10 mouse cellular contexts compared by ENCODE assay signal in the genomic region with DNA sequence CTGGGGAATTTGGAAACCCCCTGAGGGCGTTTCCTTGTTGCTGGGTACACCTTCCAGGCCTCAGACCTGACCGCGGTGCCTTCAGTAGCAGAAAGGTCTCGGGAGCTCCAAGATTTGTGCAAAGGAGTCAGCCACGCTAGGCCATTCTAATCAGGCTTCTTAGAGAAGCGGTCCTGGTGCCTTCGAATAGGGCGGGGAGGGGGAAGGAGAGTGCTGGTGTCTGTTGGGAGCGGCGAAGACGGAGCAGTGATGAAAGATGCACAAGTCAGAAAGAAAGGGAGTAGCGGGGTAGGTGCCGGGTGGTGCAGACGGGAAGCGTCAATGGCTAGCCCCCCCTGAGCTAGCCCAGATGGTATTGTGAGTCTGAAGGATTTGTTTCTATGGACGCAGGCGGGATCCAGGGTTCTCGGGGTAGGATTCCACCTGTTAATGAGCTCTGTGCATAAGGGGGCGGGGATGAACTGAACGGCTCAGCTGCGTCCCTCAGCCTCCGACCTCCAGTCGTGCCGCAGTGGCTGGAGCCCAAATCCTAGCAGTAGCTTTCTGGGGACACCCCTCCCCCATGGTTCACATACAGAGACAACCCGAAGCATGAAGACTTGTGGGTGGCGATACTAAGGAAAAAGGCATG. TPM values are rescaled to one million over a fixed set of nuclear protein-coding genes. Genes with fewer than 3 reads are reported as not detected.
DNase-seq lines count a peak whose midpoint lies in the region; ATAC-seq lines count a peak whose summit lies in the region.
"Had no signal": no experiment of that assay in that cellular context is flagged by ENCODE, and none has a peak within 500 bp of the region (broad histone marks: within the 10 kb centered on the region; RNA-seq: fewer than 3 reads in every experiment).

No protein-coding gene starts in this region.

- peak; percentile 2 to 3 for DNase-seq in kidney, postnatal 4 days
- no peak for DNase-seq in kidney, postnatal 25 days
- peak; percentile 49 for DNase-seq in limb, embryonic 10.5 days (ENCODE audit: low spot score)
- DNase-seq in retina, postnatal 1 day, result peak; percentile 77
- DNase-seq in adrenal gland, postnatal 14 days, result no peak
- no peak for DNase-seq in gastrocnemius, postnatal 25 days
- no peak for DNase-seq in urinary bladder, postnatal 10 days (ENCODE audit: low spot score)
- DNase-seq: heart, adult 18-20 months had no signal

- no peaks in the 10 kb centered on the region for H3K9me3 ChIP-seq in embryonic facial prominence, embryonic 13.5 days
- H3K9me3 ChIP-seq in limb, embryonic 10.5 days (replicated peaks), result no peaks in the 10 kb centered on the region

- H3K9ac ChIP-seq in embryonic facial prominence, embryonic 13.5 days, result no peak overlapping the region

- H3K36me3 ChIP-seq in embryonic facial prominence, embryonic 13.5 days, result no peaks in the 10 kb centered on the region
- no peaks in the 10 kb centered on the region for H3K36me3 ChIP-seq in limb, embryonic 10.5 days

- H3K4me3 ChIP-seq in embryonic facial prominence, embryonic 13.5 days, result no peak overlapping the region; the same call in 1 of the 2 replicates
- H3K4me3 ChIP-seq in limb, embryonic 10.5 days, result no peak overlapping the region

- under 1% methylated on average over 26 of the region's 26 CpGs for WGBS in embryonic facial prominence, embryonic 13.5 days
- 1% methylated on average over 26 of the region's 26 CpGs for WGBS in limb, embryonic 10.5 days

- no peak overlapping the region for H3K27ac ChIP-seq in embryonic facial prominence, embryonic 13.5 days
- no peak overlapping the region for H3K27ac ChIP-seq in limb, embryonic 10.5 days

- peaks cover 87% of the 10 kb centered on the region for H3K27me3 ChIP-seq in embryonic facial prominence, embryonic 13.5 days
- H3K27me3 ChIP-seq in limb, embryonic 10.5 days (ENCODE audit: low read depth, poor library complexity, severe bottlenecking), result peaks cover 97% of the 10 kb centered on the region

- 0 out of 2 replicates have a peak, but pooled peaks have one; percentile 59 for ATAC-seq in embryonic facial prominence, embryonic 13.5 days (ENCODE audit: insufficient number of reproducible peaks, insufficient read depth, low FRiP score, low TSS enrichment, low read depth)

- peaks cover 9% of the 10 kb centered on the region; the same call in 1 of the 2 replicates for H3K4me1 ChIP-seq in embryonic facial prominence, embryonic 13.5 days
- peaks cover 11% of the 10 kb centered on the region for H3K4me1 ChIP-seq in limb, embryonic 10.5 days

- peak overlapping the region; percentile 5; the same call in 1 of the 2 replicates for H3K4me2 ChIP-seq in embryonic facial prominence, embryonic 13.5 days

RNA-seq across cellular contexts. Expression of gene Slc17a6, which starts 5.3 kb away (rescaled TPM):
- 1.2 and 1.6 TPM in 2 replicates for polyA plus RNA-seq in embryonic facial prominence, embryonic 13.5 days (2015; fragmentation: Nextera tagmentation; extraction: Ambion mirVana)
- not detected in 2 replicates for polyA plus RNA-seq in limb, embryonic 10.5 days (2016; fragmentation: Nextera tagmentation; extraction: Ambion mirVana)
- total RNA-seq in adrenal gland, postnatal 14 days (2021), result 0.53 and 0.56 TPM in 2 replicates
- not detected for total RNA-seq in gastrocnemius, postnatal 25 days (2021)
- total RNA-seq: heart, adult 18-20 months had no signal
- polyA plus RNA-seq: stomach, embryonic 14.5 days had no signal

Comparison
In these comparisons a context has a peak if more than half of its experiments do, and no peak if none do; other contexts are left out.
1. DNase-seq: peak in kidney, postnatal 4 days (2 of 2), limb, embryonic 10.5 days (single experiment) and retina, postnatal 1 day (single experiment); none in kidney, postnatal 25 days (0 of 2), adrenal gland, postnatal 14 days (single experiment), gastrocnemius, postnatal 25 days (single experiment) and urinary bladder, postnatal 10 days (single experiment).